Mouse (Mus musculus): ENCODE measurements around the gene Gramd2.

DNA sequence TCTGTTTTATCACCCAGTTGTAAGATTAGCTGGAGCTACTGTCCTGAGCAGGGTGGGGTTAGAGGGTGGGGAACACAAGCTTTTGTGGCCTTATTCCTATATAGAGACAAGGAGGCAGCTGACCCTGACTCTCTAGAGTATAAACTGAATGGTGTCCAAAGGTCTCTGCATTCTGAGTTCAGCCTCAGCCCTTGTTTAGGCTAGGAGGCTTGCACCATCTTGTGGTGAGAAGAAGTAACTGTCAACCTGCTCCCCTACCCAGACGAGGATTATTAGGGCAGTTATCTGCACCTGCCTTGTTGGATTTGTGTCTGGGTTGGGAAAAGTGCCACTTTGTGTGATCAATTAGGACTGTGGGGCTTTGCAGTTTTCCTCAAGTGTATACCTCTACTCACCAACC is 1.6 kb upstream of the Gramd2 start:
- peak; percentile 82 for TF ChIP-seq CTCF (IDR thresholded peaks at IDR 0.05; ENCODE audit: low read depth)
- TF ChIP-seq EP300 (IDR thresholded peaks at IDR 0.05; ENCODE audit: low read depth), result no peak

All from liver, embryonic 14.5 days (tissue).